Mouse (Mus musculus): ENCODE results near the gene Ace.

- TF ChIP-seq CTCF (IDR thresholded peaks at IDR 0.05; ENCODE audit: insufficient read depth, low read depth, low read length) (no peak), POLR2A (IDR thresholded peaks at IDR 0.05; ENCODE audit: insufficient read depth, low read depth, low read length) (no peak)
Measured at GRCm38 (mm10) chr11:106027607-106028006, 59.9 kb downstream of the Ace start.

All from olfactory bulb, adult 2 months (tissue).